Mouse (Mus musculus): ENCODE measurements around the gene Cacna1a. TPM values are rescaled to one million over a fixed set of nuclear protein-coding genes. Genes with fewer than 3 reads are reported as not detected.

Cacna1a gene
- total and polyA plus RNA-seq, 3 experiments = 3.2 to 5.1 TPM; not detected in 1

GRCm38 (mm10) chr8:84684537-84684936, 296.3 kb downstream of the Cacna1a start:
- no peak for DNase-seq (ENCODE audit: low read depth, low spot score)
- peaks cover 5 to 10% of the 10 kb centered on the region in 2 experiments; a peak in 3 of 4 replicates for H3K36me3 ChIP-seq (ENCODE audit: control insufficient read depth in 1 of 2, insufficient read depth in 2 of 2, low read length in 2 of 2)
- H3K9me3 ChIP-seq (replicated peaks; ENCODE audit: insufficient read depth, low read length) = no peaks in the 10 kb centered on the region
- TF ChIP-seq BHLHE40 (IDR thresholded peaks at IDR 0.05; ENCODE audit: borderline replicate concordance, low read depth, low read length) (no peak), GABPA (IDR thresholded peaks at IDR 0.05; ENCODE audit: low read depth, low read length) (no peak), ELF1 (IDR thresholded peaks at IDR 0.05; ENCODE audit: low read depth, low read length) (no peak), HCFC1 (IDR thresholded peaks at IDR 0.05; ENCODE audit: low read depth, low read length) (no peak), CTCF (IDR thresholded peaks at IDR 0.05 in 2 of 3, conservative IDR thresholded peaks at IDR 0.05 in 1 of 3; ENCODE audit: control insufficient read depth in 1 of 3, insufficient read depth in 1 of 3, low read depth in 2 of 3, low read length in 3 of 3, poor library complexity in 1 of 3, severe bottlenecking in 1 of 3) (no peak), E2F4 (IDR thresholded peaks at IDR 0.05; ENCODE audit: borderline replicate concordance, low read depth, low read length) (no peak), POLR2AphosphoS5 (IDR thresholded peaks at IDR 0.05; ENCODE audit: borderline replicate concordance, low read depth, low read length) (no peak), ZMIZ1 (IDR thresholded peaks at IDR 0.05; ENCODE audit: low read depth, low read length) (no peak), EP300 (IDR thresholded peaks at IDR 0.05; ENCODE audit: low read depth in 1 of 2, low read length in 2 of 2) (no peak), JUND (IDR thresholded peaks at IDR 0.05; ENCODE audit: low read depth, low read length) (no peak), UBTF (IDR thresholded peaks at IDR 0.05; ENCODE audit: borderline replicate concordance, insufficient read depth, low read depth, low read length) (no peak), RAD21 (IDR thresholded peaks at IDR 0.05; ENCODE audit: low read depth, low read length) (no peak), MYC (IDR thresholded peaks at IDR 0.05; ENCODE audit: low read depth, low read length) (no peak), POLR2A (IDR thresholded peaks at IDR 0.05; ENCODE audit: control insufficient read depth in 1 of 2, insufficient read depth in 1 of 2, low read depth in 1 of 2, low read length in 2 of 2, poor library complexity in 1 of 2) (no peak), NRF1 (IDR thresholded peaks at IDR 0.05; ENCODE audit: insufficient read depth, low read depth, low read length, poor library complexity, severe bottlenecking) (no peak), KAT2A (conservative IDR thresholded peaks at IDR 0.05; ENCODE audit: low read depth, low read length) (no peak)
- H3K27me3 ChIP-seq (ENCODE audit: control insufficient read depth in 1 of 2, insufficient read depth in 2 of 2, low read length in 2 of 2) = no peaks in the 10 kb centered on the region
- H3K4me1 ChIP-seq (ENCODE audit: control insufficient read depth in 1 of 2, insufficient read depth in 2 of 2, low read length in 2 of 2) = peaks cover 0 to 7% of the 10 kb centered on the region in 2 experiments; a peak in 2 of 4 replicates
- H3K9ac ChIP-seq (ENCODE audit: control insufficient read depth, low read depth, low read length, poor library complexity, severe bottlenecking) = no peak overlapping the region
- no peak overlapping the region for H3K27ac ChIP-seq (ENCODE audit: control insufficient read depth, low read depth, low read length)
- peaks cover 76% of the 10 kb centered on the region for H3K79me2 ChIP-seq (ENCODE audit: control insufficient read depth, insufficient read depth, low read length, poor library complexity)
- H3K4me3 ChIP-seq (ENCODE audit: control insufficient read depth in 1 of 2, insufficient read depth in 1 of 2, low read depth in 2 of 2, low read length in 2 of 2) = no peak overlapping the region

GRCm38 (mm10) chr8:84686191-84687002, 298.2 kb downstream of the Cacna1a start, which contains the start of gene Trmt1:
Gene Trmt1, plus strand, starts transcription at chr8:84686307.
- H3K4me3 ChIP-seq (ENCODE audit: control insufficient read depth in 1 of 2, insufficient read depth in 1 of 2, low read depth in 2 of 2, low read length in 2 of 2) = peak within 1 kb of the TSS; percentile 64 to 93
- H3K79me2 ChIP-seq (ENCODE audit: control insufficient read depth, insufficient read depth, low read length, poor library complexity) = peaks cover 78% of the 10 kb centered on the region
- H3K4me1 ChIP-seq (ENCODE audit: control insufficient read depth in 1 of 2, insufficient read depth in 2 of 2, low read length in 2 of 2) = peaks cover 0 to 15% of the 10 kb centered on the region in 2 experiments; a peak in 2 of 4 replicates
- H3K36me3 ChIP-seq (ENCODE audit: control insufficient read depth in 1 of 2, insufficient read depth in 2 of 2, low read length in 2 of 2) = peaks cover 7 to 19% of the 10 kb centered on the region in 2 experiments
- H3K27me3 ChIP-seq (ENCODE audit: control insufficient read depth in 1 of 2, insufficient read depth in 2 of 2, low read length in 2 of 2) = no peaks in the 10 kb centered on the region
- peak; percentile 82 for DNase-seq (ENCODE audit: low read depth, low spot score)
- H3K9ac ChIP-seq (ENCODE audit: control insufficient read depth, low read depth, low read length, poor library complexity, severe bottlenecking) = peak within 1 kb of the TSS; percentile 71
- H3K27ac ChIP-seq (ENCODE audit: control insufficient read depth, low read depth, low read length) = peak within 1 kb of the TSS; percentile 70
- 0 out of 2 replicates have a peak, but pooled peaks have one; percentile 34 for TF ChIP-seq NELFE (IDR thresholded peaks at IDR 0.05; ENCODE audit: low read depth, low read length)
- TF ChIP-seq ZMIZ1 (IDR thresholded peaks at IDR 0.05; ENCODE audit: low read depth, low read length) = peak; percentile 59; the same call in 1 of the 2 replicates
- TF ChIP-seq NRF1 (IDR thresholded peaks at IDR 0.05; ENCODE audit: insufficient read depth, low read depth, low read length, poor library complexity, severe bottlenecking) = no peak
- TF ChIP-seq POLR2A (IDR thresholded peaks at IDR 0.05; ENCODE audit: control insufficient read depth in 1 of 2, insufficient read depth in 1 of 2, low read depth in 1 of 2, low read length in 2 of 2, poor library complexity in 1 of 2) = peak in 1 of 2 experiments; percentile 59; a peak in 2 of 4 replicates
- TF ChIP-seq MAX (IDR thresholded peaks at IDR 0.05; ENCODE audit: low read length) = no peak; the same call in 1 of the 2 replicates
- TF ChIP-seq MXI1 (IDR thresholded peaks at IDR 0.05; ENCODE audit: low read depth, low read length) = 0 out of 2 replicates have a peak, but pooled peaks have one; percentile 22
- peak; percentile 87 for TF ChIP-seq USF1 (IDR thresholded peaks at IDR 0.05; ENCODE audit: low read depth, low read length)
- no peaks in the 10 kb centered on the region for H3K9me3 ChIP-seq (replicated peaks; ENCODE audit: insufficient read depth, low read length)

All from MEL (cell line).